Mouse (Mus musculus) stomach, postnatal 0 days (tissue): Measurements from ENCODE around the gene Kcnh3. TPM values are rescaled to one million over a fixed set of nuclear protein-coding genes. Genes with fewer than 3 reads are reported as not detected.
"Not testable (repeated sequence)": the region's sequence is repeated elsewhere in the genome, so short reads cannot be mapped to it uniquely, and the experiment has no call there.

Experiments used
- ATAC-seq: fragments of 200-750 bp; cut with Nextera tagmentation; 2 replicates; pipeline ENCODE4 v1.8.0; 2017; ENCODE audit not compliant: low FRiP score, low TSS enrichment
- DNase-seq: peaks from one replicate; pipeline ENCODE4 v3.0.0-alpha.2; 2016; ENCODE audit warnings: low spot score
- H3K27ac ChIP-seq: fragments of 300-500 bp; sonication (generic); replicated peaks from 2 replicates; pipeline ENCODE4 v1.5.1; 2014; ENCODE audit warnings: mild to moderate bottlenecking, control low read depth
- H3K27me3 ChIP-seq: fragments of 300-500 bp; sonication (generic); 2 replicates; pipeline ENCODE4 v1.6.1; 2014; ENCODE audit warnings: low read length; ENCODE audit not compliant: control insufficient read depth, insufficient read depth
- H3K36me3 ChIP-seq: fragments of 300-500 bp; sonication (generic); 2 replicates; pipeline ENCODE4 v1.6.1; 2014; ENCODE audit warnings: low read length, mixed read lengths; ENCODE audit not compliant: control insufficient read depth, insufficient read depth
- H3K4me1 ChIP-seq: fragments of 300-500 bp; sonication (generic); replicated peaks from 2 replicates; pipeline ENCODE4 v1.6.1; 2014; ENCODE audit warnings: antibody characterized with exemption; ENCODE audit not compliant: control insufficient read depth, insufficient read depth
- H3K4me2 ChIP-seq: fragments of 300-500 bp; sonication (generic); replicated peaks from 2 replicates; pipeline ENCODE4 v1.6.1; 2014; ENCODE audit warnings: low read depth, mild to moderate bottlenecking, control low read depth, moderate library complexity
- H3K4me3 ChIP-seq: fragments of 300-500 bp; sonication (generic); 2 replicates; pipeline ENCODE4 v1.5.1; 2014; ENCODE audit warnings: low read depth, low read length, control low read depth
- H3K9ac ChIP-seq: fragments of 300-500 bp; sonication (generic); 2 replicates; pipeline ENCODE4 v1.6.1; 2014; ENCODE audit warnings: mild to moderate bottlenecking, low read length, control low read depth, mixed read lengths
- H3K9me3 ChIP-seq: fragments of 300-500 bp; sonication (generic); 2 replicates; pipeline ENCODE4 v1.6.1; 2016; ENCODE audit warnings: low read length; ENCODE audit not compliant: control insufficient read depth
- CTCF ChIP-seq: IDR thresholded peaks from 2 replicates; pipeline ENCODE4 v1.5.1; 2016; ENCODE audit warnings: antibody characterized with exemption, low read depth, mild to moderate bottlenecking, moderate library complexity
- EP300 ChIP-seq: optimal IDR thresholded peaks from 2 replicates; pipeline ENCODE3; 2016; ENCODE audit warnings: antibody characterized with exemption
- WGBS: fragments of 180-500 bp; shearing (Covaris S2); extraction: QIAGEN DNeasy Blood & Tissue Kit; methylation state at CpG from one replicate; pipeline ENCODE4 v1.1.7; 2014; 5-methylcytosine and 5-hydroxymethylcytosine counted together
- polyA plus RNA-seq: library from polyadenylated mRNA; unstranded; fragments of >200 nt; fragmentation: Nextera tagmentation; extraction: Ambion mirVana; gene quantifications from 2 replicates; pipeline ENCODE4 v1.2.1, GENCODE M21; 2015

Gene Kcnh3
- polyA plus RNA-seq, 1 experiment from 2014 or later: 0.29 TPM

DNA sequence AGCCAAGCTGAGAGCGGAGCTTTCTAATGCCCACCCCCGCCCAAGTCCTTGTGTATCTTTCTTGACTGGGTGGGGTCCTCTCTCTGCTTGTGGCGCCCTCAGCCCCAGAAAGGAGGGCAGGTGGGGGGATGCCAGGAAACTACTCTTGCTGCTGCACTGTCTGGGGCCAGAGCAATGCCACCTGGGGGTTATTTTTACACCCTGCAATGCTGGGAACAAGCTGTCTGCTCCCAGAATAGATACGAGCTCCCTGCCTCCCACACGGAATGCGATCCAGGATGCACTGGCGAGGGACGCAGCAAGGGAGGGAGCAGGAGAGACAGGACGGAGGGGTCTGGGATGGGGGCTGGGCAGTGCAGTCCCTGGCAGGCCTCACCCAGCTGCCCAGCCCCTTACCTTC, 24.3 kb downstream of the Kcnh3 start:
- Histone ChIP-seq H3K4me3 (no peak overlapping the region), H3K9ac (no peak overlapping the region), H3K27ac (no peak overlapping the region), H3K36me3 (peaks cover 22% of the 10 kb centered on the region; the same call in 1 of the 2 replicates), H3K4me1 (no peaks in the 10 kb centered on the region), H3K4me2 (no peak overlapping the region), H3K27me3 (no peaks in the 10 kb centered on the region), H3K9me3 (no peaks in the 10 kb centered on the region)
- WGBS: 83% methylated on average over 9 of the region's 9 CpGs
- ATAC-seq (no peak), DNase-seq (no peak)
- no peak for TF ChIP-seq EP300

DNA sequence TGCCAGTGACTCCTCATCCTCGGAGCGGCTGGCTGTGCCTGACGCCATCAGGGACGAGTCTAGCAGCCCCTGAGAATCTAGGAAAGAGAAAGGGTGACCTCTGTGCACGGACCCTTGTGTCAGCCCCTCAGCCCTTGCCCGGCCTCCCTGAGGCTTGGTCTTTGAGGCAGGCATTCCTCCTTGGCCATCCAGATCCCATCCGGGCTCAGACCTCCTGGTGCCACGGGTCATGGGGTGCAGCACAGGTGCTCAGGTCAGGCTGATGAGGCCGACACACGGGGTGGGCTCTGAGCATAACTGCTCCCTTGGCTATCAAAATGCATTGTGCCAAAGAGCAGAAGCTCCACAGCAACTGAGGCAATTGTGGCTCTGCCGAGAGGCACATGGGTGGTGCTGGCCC, 25.3 kb downstream of the Kcnh3 start:
- Histone ChIP-seq H3K9me3 (no peaks in the 10 kb centered on the region), H3K4me1 (no peaks in the 10 kb centered on the region), H3K27ac (no peak overlapping the region), H3K4me3 (no peak overlapping the region), H3K4me2 (no peak overlapping the region), H3K27me3 (no peaks in the 10 kb centered on the region), H3K9ac (no peak overlapping the region), H3K36me3 (peaks cover 14% of the 10 kb centered on the region; the same call in 1 of the 2 replicates)
- no peak for ATAC-seq
- DNase-seq: no peak
- TF ChIP-seq CTCF: no peak
- TF ChIP-seq EP300: no peak
- WGBS: 94% methylated on average over 11 of the region's 11 CpGs

DNA sequence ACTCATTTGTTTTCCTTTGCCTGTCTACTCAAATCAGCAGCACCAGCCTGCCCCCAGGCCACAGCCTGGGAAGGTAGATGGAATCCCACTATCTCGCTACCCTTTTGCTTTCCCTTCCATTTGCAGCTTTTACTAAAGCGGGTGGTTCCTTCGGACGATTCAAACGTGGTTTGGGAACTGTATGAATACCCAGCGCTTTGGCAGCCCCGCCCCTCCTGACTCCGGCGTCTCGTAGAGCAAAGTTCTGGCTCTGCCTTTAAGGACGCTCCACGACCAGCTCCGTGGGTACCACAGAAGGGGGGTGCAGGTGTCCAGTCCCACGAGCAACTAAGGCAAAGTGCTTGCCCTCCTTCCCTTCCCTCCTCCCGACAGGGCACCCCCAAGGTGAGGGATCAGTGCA, 26.4 kb downstream of the Kcnh3 start:
- H3K27me3 ChIP-seq, H3K27ac ChIP-seq, H3K4me1 ChIP-seq, H3K9me3 ChIP-seq, DNase-seq: not testable (repeated sequence)
- H3K36me3 ChIP-seq: peaks cover 11% of the 10 kb centered on the region; the same call in 1 of the 2 replicates
- peak overlapping the region; percentile 55 for H3K4me2 ChIP-seq
- ATAC-seq: 0 out of 2 replicates have a peak, but pooled peaks have one; percentile 2
- peak overlapping the region; percentile 50; the same call in 1 of the 2 replicates for H3K9ac ChIP-seq
- H3K4me3 ChIP-seq: peak overlapping the region; percentile 57
- 2% methylated on average over 14 of the region's 15 CpGs for WGBS

DNA sequence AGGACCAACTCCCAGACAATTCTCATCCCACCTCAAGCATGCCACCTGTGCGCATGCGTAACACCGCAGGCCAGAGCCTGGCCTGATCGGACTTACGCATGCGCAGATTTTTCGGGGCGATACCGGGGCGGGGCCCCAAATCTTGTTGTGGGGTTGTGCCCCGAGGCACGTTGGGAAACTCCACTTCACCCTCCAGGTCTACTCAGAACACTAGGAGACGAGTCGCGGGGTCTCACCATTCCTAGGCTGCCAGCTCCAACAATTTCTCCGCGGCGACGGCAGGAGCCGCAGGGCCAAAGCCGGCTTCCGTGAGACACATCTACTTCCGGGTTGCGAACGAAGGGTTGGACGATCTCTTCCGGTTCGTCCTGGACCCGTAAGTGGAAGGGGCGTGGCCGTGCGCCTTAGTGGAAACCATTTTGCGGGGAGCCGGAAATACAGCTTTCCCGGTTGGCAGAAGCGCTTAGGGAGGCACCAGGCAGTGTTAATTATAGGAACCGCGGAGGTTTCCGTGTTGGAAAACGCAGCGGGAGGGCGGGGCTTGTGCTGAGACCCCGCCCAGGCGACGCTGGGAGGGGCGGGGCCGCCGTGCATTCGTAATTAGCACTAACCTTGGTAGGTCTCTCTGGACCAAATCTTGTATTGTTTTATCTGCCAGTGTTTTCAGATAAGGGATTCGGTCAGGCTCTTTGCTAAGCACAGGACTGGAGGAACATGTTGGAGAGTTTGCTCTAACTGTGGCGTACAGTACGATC, 27.1 kb downstream of the Kcnh3 start, which contains the start of gene Mcrs1:
TSS of gene Mcrs1 (minus strand) at position 336 of the 755 bp plus-strand sequence.
- TF ChIP-seq EP300 (peak; percentile 86), CTCF (no peak; the same call in 1 of the 2 replicates)
- no peaks in the 10 kb centered on the region for H3K27me3 ChIP-seq
- peak; percentile 96 for ATAC-seq
- H3K9ac ChIP-seq: peak within 1 kb of the TSS; percentile 70
- WGBS: under 1% methylated on average over 52 of the region's 52 CpGs
- peak; percentile 97 for DNase-seq
- H3K9me3 ChIP-seq: no peaks in the 10 kb centered on the region
- H3K36me3 ChIP-seq: peaks cover 8% of the 10 kb centered on the region; the same call in 1 of the 2 replicates
- peak within 1 kb of the TSS; percentile 99 for H3K27ac ChIP-seq
- H3K4me2 ChIP-seq: peak within 1 kb of the TSS; percentile 77
- H3K4me1 ChIP-seq: no peaks in the 10 kb centered on the region
- H3K4me3 ChIP-seq: peak within 1 kb of the TSS; percentile 57

DNA sequence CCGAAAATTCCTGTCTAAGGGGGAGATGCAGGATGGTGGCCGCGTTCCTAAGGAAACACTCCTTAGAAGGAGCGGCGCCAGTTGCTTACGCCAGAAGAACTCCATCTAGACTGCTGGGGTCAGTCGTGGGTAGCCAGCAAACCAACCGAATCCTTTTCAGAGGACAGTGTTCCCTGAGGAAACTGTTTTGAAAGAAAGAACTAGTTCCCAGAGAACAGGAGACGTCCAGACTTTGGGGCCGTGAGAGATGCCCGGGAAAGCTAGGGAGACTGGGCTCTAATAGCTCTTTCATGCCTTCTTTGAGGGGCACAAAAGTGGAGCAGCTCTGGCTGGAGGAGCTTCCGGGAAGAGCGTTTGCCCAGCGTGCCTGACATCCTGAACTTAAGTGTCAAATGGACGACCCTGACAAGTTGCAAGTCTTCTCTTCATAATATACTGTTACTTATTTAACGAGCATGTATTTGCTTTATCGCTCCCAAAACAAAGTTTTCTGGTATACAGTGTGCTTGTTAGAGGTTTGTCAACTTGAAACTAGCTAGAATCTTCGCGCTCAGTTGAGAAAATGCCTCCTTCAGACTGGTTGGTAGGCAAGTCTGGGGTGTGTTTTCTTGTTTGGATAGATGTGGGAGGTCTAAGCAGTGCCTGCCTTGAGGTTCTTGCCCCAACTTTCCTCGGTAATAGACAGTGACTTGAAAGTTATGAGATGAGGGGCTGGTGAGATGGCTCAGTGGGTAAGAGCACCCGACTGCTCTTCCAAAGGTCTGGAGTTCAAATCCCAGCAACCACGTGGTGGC, 27.9 kb downstream of the Kcnh3 start:
- peak overlapping the region; percentile 99 for H3K27ac ChIP-seq
- H3K9me3 ChIP-seq: no peaks in the 10 kb centered on the region
- 3% methylated on average over 22 of the region's 22 CpGs for WGBS
- no peaks in the 10 kb centered on the region for H3K4me1 ChIP-seq
- H3K4me2 ChIP-seq: peak overlapping the region; percentile 77
- no peaks in the 10 kb centered on the region for H3K27me3 ChIP-seq
- ATAC-seq (peak; percentile 65), DNase-seq (no peak)
- H3K9ac ChIP-seq: peak overlapping the region; percentile 63
- TF ChIP-seq EP300: no peak
- peak; percentile 46 for TF ChIP-seq CTCF
- H3K36me3 ChIP-seq: 0 out of 2 replicates have a peak, but pooled peaks cover under 1% of the 10 kb centered on the region
- H3K4me3 ChIP-seq: peak overlapping the region; percentile 57

DNA sequence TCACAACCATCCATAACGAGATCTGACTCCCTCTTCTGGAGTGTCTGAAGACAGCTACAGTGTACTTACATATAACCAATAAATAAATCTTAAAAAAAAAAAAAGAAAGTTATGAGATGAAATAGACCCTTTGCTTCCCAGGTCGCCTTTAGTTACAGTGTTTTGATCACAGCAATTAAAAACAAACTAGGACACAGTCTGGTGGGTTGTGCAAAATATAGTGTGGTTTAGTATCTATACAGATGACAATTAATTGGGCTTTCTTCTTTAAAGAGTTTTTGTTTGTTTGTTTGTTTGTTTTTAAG, 28.5 kb downstream of the Kcnh3 start:
- peak overlapping the region; percentile 99; the same call in 1 of the 2 replicates for H3K27ac ChIP-seq
- not testable (repeated sequence) for H3K9me3 ChIP-seq, H3K4me1 ChIP-seq, H3K27me3 ChIP-seq, H3K36me3 ChIP-seq, H3K4me2 ChIP-seq, DNase-seq, ATAC-seq, H3K9ac ChIP-seq
- peak overlapping the region; percentile 57; the same call in 1 of the 2 replicates for H3K4me3 ChIP-seq
- 39% methylated on average over 2 of the region's 2 CpGs for WGBS
